19 mouse cellular contexts compared by ENCODE assay signal in the genomic region with DNA sequence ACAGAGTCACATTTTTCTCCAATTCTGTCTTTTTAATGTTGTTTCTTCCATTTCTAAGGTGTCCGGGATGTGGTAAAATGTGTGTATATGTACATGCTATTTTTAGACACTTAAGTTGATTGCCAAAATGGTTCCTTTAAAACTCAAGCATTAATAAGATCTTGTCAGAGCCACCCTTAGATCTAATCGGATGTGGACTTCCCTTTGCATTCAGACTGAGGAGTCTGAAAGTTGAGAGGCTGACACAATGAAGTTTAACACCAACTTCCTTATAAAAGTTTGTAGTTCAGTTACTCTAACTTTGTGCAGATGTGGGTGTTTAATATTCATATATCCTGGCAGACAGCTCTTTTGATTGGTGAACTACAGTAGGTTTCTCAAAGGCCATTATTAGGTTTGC.
"Had no signal": no experiment of that assay in that cellular context is flagged by ENCODE, and none has a peak within 500 bp of the region (broad histone marks: within the 10 kb centered on the region; RNA-seq: fewer than 3 reads in every experiment).

No protein-coding gene starts in this region.

- H3K9me3 ChIP-seq: midbrain, embryonic 10.5 days; midbrain, embryonic 13.5 days; midbrain, embryonic 15.5 days; neural tube, embryonic 13.5 days; neural tube, embryonic 15.5 days had no signal

- DNase-seq: lung, adult 18-20 months; lung, embryonic 14.5 days; lung, postnatal 10 days; lung, postnatal 4 days; retina, postnatal 1 day; right cerebral cortex, adult 18-20 months; right cerebral cortex, postnatal 25 days; right cerebral cortex, postnatal 4 days; spleen, adult 18-20 months; thymus, adult 18-20 months; thymus, postnatal 14 days; thymus, postnatal 36 days had no signal

- ATAC-seq: midbrain, embryonic 13.5 days; midbrain, embryonic 15.5 days had no signal

- H3K4me3 ChIP-seq: midbrain, embryonic 10.5 days; midbrain, embryonic 13.5 days; midbrain, embryonic 15.5 days; myocyte; neural tube, embryonic 13.5 days; neural tube, embryonic 15.5 days had no signal

- H3K27ac ChIP-seq: liver, embryonic 14.5 days; midbrain, embryonic 10.5 days; midbrain, embryonic 13.5 days; midbrain, embryonic 15.5 days; neural tube, embryonic 13.5 days; neural tube, embryonic 15.5 days had no signal

- H3K36me3 ChIP-seq: midbrain, embryonic 10.5 days; midbrain, embryonic 13.5 days; midbrain, embryonic 15.5 days; neural tube, embryonic 13.5 days; neural tube, embryonic 15.5 days had no signal

- H3K4me2 ChIP-seq: lung, embryonic 14.5 days; midbrain, embryonic 13.5 days; midbrain, embryonic 15.5 days; neural tube, embryonic 13.5 days; neural tube, embryonic 15.5 days had no signal

- H3K27me3 ChIP-seq: midbrain, embryonic 13.5 days; midbrain, embryonic 15.5 days; neural tube, embryonic 13.5 days; neural tube, embryonic 15.5 days had no signal

- H3K4me1 ChIP-seq: midbrain, embryonic 10.5 days; midbrain, embryonic 13.5 days; midbrain, embryonic 15.5 days; neural tube, embryonic 13.5 days; neural tube, embryonic 15.5 days had no signal

- H3K9ac ChIP-seq: liver, embryonic 14.5 days; lung, embryonic 14.5 days; midbrain, embryonic 13.5 days; midbrain, embryonic 15.5 days; neural tube, embryonic 13.5 days; neural tube, embryonic 15.5 days had no signal
